Mouse (Mus musculus) midbrain, postnatal 0 days (tissue): ENCODE measurements at regions not wholly inside any gene's neighbourhood (a gene's known extent, or its start where the extent isn't known, plus 50 kb on each side); places are given as distances from the start of the nearest gene placed in this dataset.

Experiments used
- ATAC-seq: fragments of 200-750 bp; cut with Nextera tagmentation; 2 replicates; pipeline ENCODE4 v1.8.0; 2017; ENCODE audit warnings: moderate number of reproducible peaks, mild to moderate bottlenecking, moderate TSS enrichment, moderate library complexity; ENCODE audit not compliant: low FRiP score
- DNase-seq: peaks from one replicate; pipeline ENCODE4 v3.0.0-alpha.2; 2015; ENCODE audit warnings: low spot score
- H3K27ac ChIP-seq: fragments of 300-500 bp; sonication (generic); 2 replicates; pipeline ENCODE4 v1.5.1; 2014; ENCODE audit warnings: low read depth, mild to moderate bottlenecking, low read length, mixed read lengths
- H3K27me3 ChIP-seq: fragments of 300-500 bp; sonication (generic); 2 replicates; pipeline ENCODE4 v1.6.1; 2014; ENCODE audit warnings: low read length, control low read depth, mixed read lengths; ENCODE audit not compliant: insufficient read depth
- H3K36me3 ChIP-seq: fragments of 300-500 bp; sonication (generic); 2 replicates; pipeline ENCODE4 v1.6.1; 2014; ENCODE audit warnings: low read length, control low read depth, mixed read lengths; ENCODE audit not compliant: insufficient read depth
- H3K4me1 ChIP-seq: fragments of 300-500 bp; sonication (generic); 2 replicates; pipeline ENCODE4 v1.6.1; 2014; ENCODE audit warnings: mild to moderate bottlenecking, control low read depth, antibody characterized with exemption, low read length, mixed read lengths; ENCODE audit not compliant: insufficient read depth
- H3K4me2 ChIP-seq: fragments of 300-500 bp; sonication (generic); 2 replicates; pipeline ENCODE4 v1.6.1; 2014; ENCODE audit warnings: low read depth, mild to moderate bottlenecking, low read length, mixed read lengths; ENCODE audit not compliant: poor library complexity, severe bottlenecking
- H3K4me3 ChIP-seq: fragments of 300-500 bp; sonication (generic); 2 replicates; pipeline ENCODE4 v1.5.1; 2014; ENCODE audit warnings: low read depth, mild to moderate bottlenecking, low read length, moderate library complexity
- H3K9ac ChIP-seq: fragments of 300-500 bp; sonication (generic); replicated peaks from 2 replicates; pipeline ENCODE4 v1.6.1; 2014; ENCODE audit warnings: mild to moderate bottlenecking, low read length, moderate library complexity, mixed read lengths; ENCODE audit not compliant: poor library complexity, severe bottlenecking
- H3K9me3 ChIP-seq: fragments of 300-500 bp; sonication (generic); 2 replicates; pipeline ENCODE4 v1.6.1; 2016; ENCODE audit warnings: low read length, control low read depth
- CTCF ChIP-seq: IDR thresholded peaks from 2 replicates; pipeline ENCODE4 v1.5.1; 2016; ENCODE audit warnings: antibody characterized with exemption, mild to moderate bottlenecking
- WGBS: fragments of 180-500 bp; shearing (Covaris S2); extraction: QIAGEN DNeasy Blood & Tissue Kit; methylation state at CpG from one replicate; pipeline ENCODE4 v1.1.7; 2014; 5-methylcytosine and 5-hydroxymethylcytosine counted together

- Histone ChIP-seq H3K9me3 (no peaks in the 10 kb centered on the region), H3K9ac (no peak overlapping the region), H3K4me1 (no peaks in the 10 kb centered on the region), H3K27me3 (no peaks in the 10 kb centered on the region), H3K4me2 (no peak overlapping the region), H3K27ac (no peak overlapping the region), H3K4me3 (no peak overlapping the region), H3K36me3 (no peaks in the 10 kb centered on the region)
- ATAC-seq (no peak), DNase-seq (peak; percentile 10)
- 34% methylated on average over 2 of the region's 2 CpGs for WGBS
- no peak for TF ChIP-seq CTCF
Observed at GRCm38 (mm10) chr12:68242683-68243082, 916.3 kb downstream of the Rps29 start.

- Histone ChIP-seq H3K4me3 (no peak overlapping the region), H3K4me1 (no peaks in the 10 kb centered on the region), H3K27me3 (no peaks in the 10 kb centered on the region), H3K27ac (no peak overlapping the region), H3K4me2 (no peak overlapping the region), H3K9me3 (no peaks in the 10 kb centered on the region), H3K36me3 (no peaks in the 10 kb centered on the region), H3K9ac (no peak overlapping the region)
- DNase-seq (peak; percentile 60), ATAC-seq (no peak)
- TF ChIP-seq CTCF: no peak
- WGBS: 94% methylated on average over 3 of the region's 3 CpGs
Observed at GRCm38 (mm10) chr12:68231803-68232202, 927.2 kb downstream of the Rps29 start.

- no peak overlapping the region for H3K4me2 ChIP-seq
- H3K36me3 ChIP-seq: no peaks in the 10 kb centered on the region
- no peak overlapping the region for H3K27ac ChIP-seq
- H3K9ac ChIP-seq: no peak overlapping the region
- no peaks in the 10 kb centered on the region for H3K4me1 ChIP-seq
- no peak for TF ChIP-seq CTCF
- H3K9me3 ChIP-seq: no peaks in the 10 kb centered on the region
- WGBS: 71% methylated on average over 4 of the region's 4 CpGs
- no peak for ATAC-seq
- H3K4me3 ChIP-seq: no peak overlapping the region
- no peaks in the 10 kb centered on the region for H3K27me3 ChIP-seq
- no peak for DNase-seq
Observed at GRCm38 (mm10) chr12:68217091-68217490, 941.9 kb downstream of the Rps29 start.

- no peak overlapping the region for H3K4me3 ChIP-seq
- 76% methylated on average over 10 of the region's 10 CpGs for WGBS
- no peaks in the 10 kb centered on the region for H3K4me1 ChIP-seq
- H3K27ac ChIP-seq: no peak overlapping the region
- no peaks in the 10 kb centered on the region for H3K9me3 ChIP-seq
- no peak overlapping the region for H3K4me2 ChIP-seq
- TF ChIP-seq CTCF: no peak
- H3K9ac ChIP-seq: no peak overlapping the region
- no peaks in the 10 kb centered on the region for H3K27me3 ChIP-seq
- no peaks in the 10 kb centered on the region for H3K36me3 ChIP-seq
- DNase-seq (no peak), ATAC-seq (no peak)
Observed at GRCm38 (mm10) chr12:68208302-68208701, 950.7 kb downstream of the Rps29 start.

- Histone ChIP-seq H3K9ac (no peak overlapping the region), H3K9me3 (no peaks in the 10 kb centered on the region), H3K36me3 (no peaks in the 10 kb centered on the region), H3K27ac (no peak overlapping the region), H3K4me3 (no peak overlapping the region), H3K27me3 (no peaks in the 10 kb centered on the region), H3K4me2 (no peak overlapping the region), H3K4me1 (no peaks in the 10 kb centered on the region)
- 84% methylated on average over 1 of the region's 1 CpGs for WGBS
- no peak for TF ChIP-seq CTCF
- no peak for DNase-seq
- ATAC-seq: no peak
Observed at GRCm38 (mm10) chr12:68183858-68184257, 961.5 kb upstream of the Mdga2 start.

DNA sequence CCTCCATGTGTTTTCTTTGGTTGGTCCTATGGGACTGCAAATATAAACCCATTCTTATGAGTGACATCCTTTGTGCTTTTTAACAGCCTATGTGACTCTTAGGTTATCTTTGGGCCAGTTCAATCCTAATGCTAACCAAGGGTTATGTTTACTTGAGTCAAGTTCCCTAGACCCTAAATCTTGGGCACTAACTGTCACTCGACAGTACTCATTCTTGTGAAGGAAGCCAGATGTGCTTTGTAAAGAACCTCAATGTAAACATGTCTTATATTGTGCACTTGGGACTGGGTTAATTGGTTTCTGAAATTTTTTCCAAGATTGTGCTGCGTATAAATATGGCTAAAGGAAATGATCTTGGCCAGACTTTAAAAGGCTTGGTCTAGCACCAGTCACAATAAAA, 939.0 kb upstream of the Mdga2 start:
- Histone ChIP-seq H3K4me2 (no peak overlapping the region), H3K4me1 (no peaks in the 10 kb centered on the region), H3K36me3 (no peaks in the 10 kb centered on the region), H3K27me3 (no peaks in the 10 kb centered on the region), H3K27ac (no peak overlapping the region), H3K9ac (no peak overlapping the region), H3K9me3 (no peaks in the 10 kb centered on the region), H3K4me3 (no peak overlapping the region)
- 93% methylated on average over 2 of the region's 2 CpGs for WGBS
- DNase-seq: no peak
- TF ChIP-seq CTCF: no peak
- no peak for ATAC-seq
